Mouse (Mus musculus) liver, adult 2 months (tissue): ENCODE measurements around the gene Slc25a47.

ENCODE experiments used
- CTCF ChIP-seq: fragments of 200-500 bp; IDR thresholded peaks from 2 replicates; pipeline ENCODE4 v1.5.1; 2011; ENCODE audit warnings: low read depth, low read length, control low read depth
- POLR2A ChIP-seq: fragments of 200-500 bp; IDR thresholded peaks from 2 replicates; pipeline ENCODE4 v1.6.1; 2011; ENCODE audit warnings: low read length, control low read depth; ENCODE audit not compliant: insufficient read depth; ENCODE audit errors: extremely low read depth

- no peak for TF ChIP-seq POLR2A
- TF ChIP-seq CTCF, result no peak
Observed at GRCm38 (mm10) chr12:108820461-108820860, 15.4 kb upstream of the Slc25a47 start.
